Mouse (Mus musculus): ENCODE measurements around the gene Tmem175. TPM values are rescaled to one million over a fixed set of nuclear protein-coding genes. Genes with fewer than 3 reads are reported as not detected.

The Tmem175 gene
- polyA plus RNA-seq, 1 experiment from 2014 or later = 20.0 TPM

GRCm38 (mm10) chr5:108643674-108644073 is 14.1 kb downstream of the Tmem175 start:
- Histone ChIP-seq H3K27ac (no peak overlapping the region), H3K9ac (no peak overlapping the region), H3K9me3 (replicated peaks) (no peaks in the 10 kb centered on the region), H3K27me3 (no peaks in the 10 kb centered on the region), H3K4me3 (no peak overlapping the region), H3K36me3 (ENCODE audit: poor library complexity, severe bottlenecking) (peaks cover 70% of the 10 kb centered on the region), H3K4me1 (no peaks in the 10 kb centered on the region), H3K4me2 (no peak overlapping the region)
- WGBS = 85% methylated on average over 2 of the region's 2 CpGs
- no peak for ATAC-seq

- no peak for ATAC-seq
- WGBS = 88% methylated on average over 9 of the region's 9 CpGs
- peaks cover 83% of the 10 kb centered on the region for H3K36me3 ChIP-seq (ENCODE audit: poor library complexity, severe bottlenecking)
These were observed 16.2 kb downstream of the Tmem175 start for GRCm38 (mm10) chr5:108645651-108646342.

GRCm38 (mm10) chr5:108646343-108646660 is 16.7 kb downstream of the Tmem175 start:
- no peak for ATAC-seq
- Histone ChIP-seq H3K27ac (no peak overlapping the region), H3K9ac (no peak overlapping the region), H3K4me3 (no peak overlapping the region), H3K27me3 (no peaks in the 10 kb centered on the region), H3K9me3 (replicated peaks) (no peaks in the 10 kb centered on the region), H3K4me1 (no peaks in the 10 kb centered on the region), H3K36me3 (ENCODE audit: poor library complexity, severe bottlenecking) (peaks cover 88% of the 10 kb centered on the region), H3K4me2 (no peak overlapping the region)
- WGBS = 96% methylated on average over 3 of the region's 3 CpGs

More at GRCm38 (mm10) chr5:108645651-108646342, 16.2 kb downstream of the Tmem175 start:
- H3K27me3 ChIP-seq = no peaks in the 10 kb centered on the region
- H3K4me2 ChIP-seq = no peak overlapping the region
- no peaks in the 10 kb centered on the region for H3K4me1 ChIP-seq
- H3K9me3 ChIP-seq (replicated peaks) = no peaks in the 10 kb centered on the region
- no peak overlapping the region for H3K27ac ChIP-seq
- H3K9ac ChIP-seq = no peak overlapping the region
- no peak overlapping the region for H3K4me3 ChIP-seq

- no peak for ATAC-seq
- H3K9ac ChIP-seq = no peak overlapping the region
- no peaks in the 10 kb centered on the region for H3K27me3 ChIP-seq
- no peak overlapping the region for H3K27ac ChIP-seq
- peaks cover 89% of the 10 kb centered on the region for H3K36me3 ChIP-seq (ENCODE audit: poor library complexity, severe bottlenecking)
- 89% methylated on average over 2 of the region's 2 CpGs for WGBS
- H3K4me2 ChIP-seq = no peak overlapping the region
- no peaks in the 10 kb centered on the region for H3K4me1 ChIP-seq
- no peak overlapping the region for H3K4me3 ChIP-seq
- H3K9me3 ChIP-seq (replicated peaks) = no peaks in the 10 kb centered on the region
These were observed 17.7 kb downstream of the Tmem175 start for GRCm38 (mm10) chr5:108647311-108647710.

GRCm38 (mm10) chr5:108647820-108648465 is 18.4 kb downstream of the Tmem175 start:
- H3K4me2 ChIP-seq = no peak overlapping the region
- H3K27ac ChIP-seq = no peak overlapping the region
- H3K9ac ChIP-seq = no peak overlapping the region
- H3K9me3 ChIP-seq (replicated peaks) = no peaks in the 10 kb centered on the region
- H3K36me3 ChIP-seq (ENCODE audit: poor library complexity, severe bottlenecking) = peaks cover 89% of the 10 kb centered on the region
- ATAC-seq = no peak
- no peaks in the 10 kb centered on the region for H3K4me1 ChIP-seq
- H3K4me3 ChIP-seq = no peak overlapping the region
- H3K27me3 ChIP-seq = no peaks in the 10 kb centered on the region
- 86% methylated on average over 2 of the region's 2 CpGs for WGBS

GRCm38 (mm10) chr5:108648937-108649576 is 19.5 kb downstream of the Tmem175 start:
- Histone ChIP-seq H3K27ac (no peak overlapping the region), H3K27me3 (no peaks in the 10 kb centered on the region), H3K4me1 (no peaks in the 10 kb centered on the region), H3K36me3 (ENCODE audit: poor library complexity, severe bottlenecking) (peaks cover 94% of the 10 kb centered on the region), H3K9ac (no peak overlapping the region), H3K9me3 (replicated peaks) (no peaks in the 10 kb centered on the region), H3K4me2 (no peak overlapping the region), H3K4me3 (no peak overlapping the region)
- 91% methylated on average over 11 of the region's 11 CpGs for WGBS
- ATAC-seq = no peak

- no peak for ATAC-seq
- no peaks in the 10 kb centered on the region for H3K4me1 ChIP-seq
- 87% methylated on average over 7 of the region's 7 CpGs for WGBS
- no peaks in the 10 kb centered on the region for H3K9me3 ChIP-seq (replicated peaks)
- peaks cover 95% of the 10 kb centered on the region for H3K36me3 ChIP-seq (ENCODE audit: poor library complexity, severe bottlenecking)
- H3K27ac ChIP-seq = no peak overlapping the region
- H3K4me3 ChIP-seq = no peak overlapping the region
- no peaks in the 10 kb centered on the region for H3K27me3 ChIP-seq
- H3K9ac ChIP-seq = no peak overlapping the region
- H3K4me2 ChIP-seq = no peak overlapping the region
These were observed 20.8 kb downstream of the Tmem175 start for GRCm38 (mm10) chr5:108650341-108650740.

- H3K4me2 ChIP-seq = no peak overlapping the region
- H3K27me3 ChIP-seq = no peaks in the 10 kb centered on the region
- ATAC-seq = no peak
- H3K9ac ChIP-seq = no peak overlapping the region
- WGBS = 87% methylated on average over 5 of the region's 5 CpGs
- H3K9me3 ChIP-seq (replicated peaks) = no peaks in the 10 kb centered on the region
- H3K27ac ChIP-seq = no peak overlapping the region
- no peaks in the 10 kb centered on the region for H3K4me1 ChIP-seq
- peaks cover 95% of the 10 kb centered on the region for H3K36me3 ChIP-seq (ENCODE audit: poor library complexity, severe bottlenecking)
- H3K4me3 ChIP-seq = no peak overlapping the region
These were observed 21.7 kb downstream of the Tmem175 start for GRCm38 (mm10) chr5:108651136-108651720.

- Histone ChIP-seq H3K27ac (no peak overlapping the region), H3K9me3 (replicated peaks) (no peaks in the 10 kb centered on the region), H3K4me2 (no peak overlapping the region), H3K4me1 (no peaks in the 10 kb centered on the region), H3K9ac (no peak overlapping the region), H3K4me3 (no peak overlapping the region), H3K27me3 (no peaks in the 10 kb centered on the region), H3K36me3 (ENCODE audit: poor library complexity, severe bottlenecking) (peaks cover 93% of the 10 kb centered on the region)
- peak; percentile 50; the same call in 1 of the 2 replicates for ATAC-seq
- 56% methylated on average over 1 of the region's 1 CpGs for WGBS
These were observed 22.3 kb downstream of the Tmem175 start for GRCm38 (mm10) chr5:108651823-108652222.

GRCm38 (mm10) chr5:108653341-108653740 is 23.8 kb downstream of the Tmem175 start:
- Histone ChIP-seq H3K9me3 (replicated peaks) (no peaks in the 10 kb centered on the region), H3K9ac (no peak overlapping the region), H3K27me3 (no peaks in the 10 kb centered on the region), H3K36me3 (ENCODE audit: poor library complexity, severe bottlenecking) (peaks cover 89% of the 10 kb centered on the region), H3K4me1 (no peaks in the 10 kb centered on the region), H3K4me3 (no peak overlapping the region), H3K27ac (no peak overlapping the region), H3K4me2 (no peak overlapping the region)
- ATAC-seq = no peak
- 86% methylated on average over 6 of the region's 6 CpGs for WGBS

GRCm38 (mm10) chr5:108654444-108654990 is 24.9 kb downstream of the Tmem175 start:
- WGBS = 95% methylated on average over 10 of the region's 10 CpGs
- H3K9me3 ChIP-seq (replicated peaks) = no peaks in the 10 kb centered on the region
- H3K9ac ChIP-seq = no peak overlapping the region
- no peak overlapping the region for H3K4me2 ChIP-seq
- no peaks in the 10 kb centered on the region for H3K27me3 ChIP-seq
- peaks cover 10% of the 10 kb centered on the region for H3K4me1 ChIP-seq
- H3K27ac ChIP-seq = no peak overlapping the region
- H3K36me3 ChIP-seq (ENCODE audit: poor library complexity, severe bottlenecking) = peaks cover 77% of the 10 kb centered on the region
- ATAC-seq = no peak
- no peak overlapping the region for H3K4me3 ChIP-seq

- ATAC-seq = no peak
- no peaks in the 10 kb centered on the region for H3K9me3 ChIP-seq (replicated peaks)
- peaks cover 68% of the 10 kb centered on the region for H3K36me3 ChIP-seq (ENCODE audit: poor library complexity, severe bottlenecking)
- no peak overlapping the region for H3K27ac ChIP-seq
- H3K27me3 ChIP-seq = no peaks in the 10 kb centered on the region
- 95% methylated on average over 9 of the region's 9 CpGs for WGBS
- H3K4me3 ChIP-seq = no peak overlapping the region
- no peak overlapping the region for H3K4me2 ChIP-seq
- peaks cover 18% of the 10 kb centered on the region for H3K4me1 ChIP-seq
- H3K9ac ChIP-seq = no peak overlapping the region
These were observed 25.8 kb downstream of the Tmem175 start for GRCm38 (mm10) chr5:108655381-108655780.
